Mouse (Mus musculus) spleen, postnatal 36 days (tissue): ENCODE measurements around the gene Fbxl19.

Experiments
- DNase-seq, 2 experiments: peaks; one replicate each; pipeline ENCODE4 v3.0.0; 2022; ENCODE audit warnings: low spot score in 2 of 2, mixed read lengths in 1 of 2

Fbxl19 gene

GRCm38 (mm10) chr7:127744366-127745045 lies at the start of gene Fbxl19:
Gene Fbxl19 (plus strand): TSS chr7:127744543.
- peak; percentile 58 to 73 for DNase-seq

- no peak for DNase-seq
These were observed 45.4 kb upstream of the Fbxl19 start for GRCm38 (mm10) chr7:127698986-127699385.

GRCm38 (mm10) chr7:127700712-127701331 lies 43.5 kb upstream of the Fbxl19 start:
- no peak for DNase-seq

- no peak for DNase-seq
These were observed 40.7 kb upstream of the Fbxl19 start for GRCm38 (mm10) chr7:127703561-127704178.

GRCm38 (mm10) chr7:127704598-127704997 lies 39.7 kb upstream of the Fbxl19 start:
- DNase-seq: no peak

GRCm38 (mm10) chr7:127705706-127706105 lies 38.6 kb upstream of the Fbxl19 start:
- DNase-seq: no peak

GRCm38 (mm10) chr7:127707045-127707956 lies 37.0 kb upstream of the Fbxl19 start:
- peak in 1 of 2 experiments; percentile 25 for DNase-seq

- no peak for DNase-seq
These were observed 36.5 kb upstream of the Fbxl19 start for GRCm38 (mm10) chr7:127707957-127708206.

- DNase-seq: peak; percentile 88 to 89
These were observed 35.9 kb upstream of the Fbxl19 start, which contains the start of gene Bcl7c for GRCm38 (mm10) chr7:127708207-127709078. Gene Bcl7c (minus strand): TSS chr7:127708933.

GRCm38 (mm10) chr7:127709261-127709979 lies 34.9 kb upstream of the Fbxl19 start:
- DNase-seq: no peak

GRCm38 (mm10) chr7:127711031-127711430 lies 33.3 kb upstream of the Fbxl19 start:
- DNase-seq: no peak

- DNase-seq: no peak
These were observed 32.9 kb upstream of the Fbxl19 start for GRCm38 (mm10) chr7:127711456-127711855.

GRCm38 (mm10) chr7:127712461-127713385 lies 31.6 kb upstream of the Fbxl19 start, which contains the start of gene Ctf1:
Gene Ctf1 (plus strand): TSS chr7:127712736.
- DNase-seq: peak; percentile 53 to 59

GRCm38 (mm10) chr7:127714816-127715215 lies 29.5 kb upstream of the Fbxl19 start:
- DNase-seq: no peak

- peak; percentile 48 to 58 for DNase-seq
These were observed 27.4 kb upstream of the Fbxl19 start for GRCm38 (mm10) chr7:127716992-127717391.

GRCm38 (mm10) chr7:127718339-127718738 lies 26.0 kb upstream of the Fbxl19 start:
- no peak for DNase-seq

- no peak for DNase-seq
These were observed 25.1 kb upstream of the Fbxl19 start for GRCm38 (mm10) chr7:127719258-127719657.

GRCm38 (mm10) chr7:127725490-127725889 lies 18.9 kb upstream of the Fbxl19 start:
- DNase-seq: no peak

GRCm38 (mm10) chr7:127725924-127726323 lies 18.4 kb upstream of the Fbxl19 start:
- DNase-seq: no peak
